Mouse (Mus musculus) limb, embryonic 14.5 days (tissue): Measurements from ENCODE around the gene Nr4a1. TPM values are rescaled to one million over a fixed set of nuclear protein-coding genes. Genes with fewer than 3 reads are reported as not detected.

Source experiments
- ATAC-seq: fragments of 200-750 bp; cut with Nextera tagmentation; 2 replicates; pipeline ENCODE4 v1.8.0; 2017; ENCODE audit warnings: low read depth, moderate number of reproducible peaks, moderate TSS enrichment; ENCODE audit not compliant: low FRiP score
- DNase-seq: peaks from one replicate; pipeline ENCODE4 v3.0.0-alpha.2; 2015; ENCODE audit warnings: low spot score
- H3K27ac ChIP-seq: fragments of 300-500 bp; sonication (generic); replicated peaks from 2 replicates; pipeline ENCODE4 v1.5.1; 2014; ENCODE audit warnings: low read depth, mild to moderate bottlenecking, low read length, moderate library complexity, mixed read lengths
- H3K27me3 ChIP-seq: fragments of 300-500 bp; sonication (generic); 2 replicates; pipeline ENCODE4 v1.6.1; 2014; ENCODE audit warnings: low read length, mixed read lengths; ENCODE audit not compliant: control insufficient read depth, insufficient read depth
- H3K36me3 ChIP-seq: fragments of 300-500 bp; sonication (generic); 2 replicates; pipeline ENCODE4 v1.6.1; 2014; ENCODE audit warnings: mild to moderate bottlenecking, low read length, moderate library complexity, mixed read lengths; ENCODE audit not compliant: control insufficient read depth, insufficient read depth
- H3K4me1 ChIP-seq: fragments of 300-500 bp; sonication (generic); 2 replicates; pipeline ENCODE4 v1.6.1; 2014; ENCODE audit warnings: antibody characterized with exemption, low read length, mixed read lengths; ENCODE audit not compliant: control insufficient read depth, insufficient read depth
- H3K4me2 ChIP-seq: fragments of 300-500 bp; sonication (generic); replicated peaks from 2 replicates; pipeline ENCODE4 v1.6.1; 2014; ENCODE audit warnings: low read depth, mild to moderate bottlenecking, low read length, moderate library complexity; ENCODE audit not compliant: severe bottlenecking
- H3K4me3 ChIP-seq: fragments of 300-500 bp; sonication (generic); replicated peaks from 2 replicates; pipeline ENCODE4 v1.5.1; 2014; ENCODE audit warnings: low read length
- H3K9ac ChIP-seq: fragments of 300-500 bp; sonication (generic); 2 replicates; pipeline ENCODE4 v1.6.1; 2014; ENCODE audit warnings: mild to moderate bottlenecking, low read depth, low read length, moderate library complexity; ENCODE audit not compliant: severe bottlenecking
- H3K9me3 ChIP-seq: fragments of 300-500 bp; sonication (generic); 2 replicates; pipeline ENCODE4 v1.6.1; 2016; ENCODE audit warnings: low read length; ENCODE audit not compliant: control insufficient read depth
- POLR2A ChIP-seq: fragments of 200-500 bp; IDR thresholded peaks from 2 replicates; pipeline ENCODE4 v1.8.0; 2012; ENCODE audit warnings: inconsistent platforms, mild to moderate bottlenecking, moderate library complexity, borderline replicate concordance; ENCODE audit not compliant: insufficient read depth, insufficient read length; ENCODE audit errors: extremely low read depth
- WGBS: fragments of 180-500 bp; shearing (Covaris S2); extraction: QIAGEN DNeasy Blood & Tissue Kit; methylation state at CpG from one replicate; pipeline ENCODE4 v1.1.7; 2014; 5-methylcytosine and 5-hydroxymethylcytosine counted together
- polyA plus RNA-seq, 2 experiments: library from polyadenylated mRNA; depleted of rRNA in 1 of 2; stranded (reverse) in 1 of 2; unstranded in 1 of 2; fragments of >200 nt; fragmentation: Nextera tagmentation in 1 of 2; extraction: Ambion mirVana in 1 of 2; gene quantifications; 2 replicates each; pipeline versions ENCODE4 v1.2.1 to v1.2.3; 2012 to 2014

Nr4a1 gene
- polyA plus RNA-seq, 2 experiments, result 10.5 to 19.6 TPM

DNA sequence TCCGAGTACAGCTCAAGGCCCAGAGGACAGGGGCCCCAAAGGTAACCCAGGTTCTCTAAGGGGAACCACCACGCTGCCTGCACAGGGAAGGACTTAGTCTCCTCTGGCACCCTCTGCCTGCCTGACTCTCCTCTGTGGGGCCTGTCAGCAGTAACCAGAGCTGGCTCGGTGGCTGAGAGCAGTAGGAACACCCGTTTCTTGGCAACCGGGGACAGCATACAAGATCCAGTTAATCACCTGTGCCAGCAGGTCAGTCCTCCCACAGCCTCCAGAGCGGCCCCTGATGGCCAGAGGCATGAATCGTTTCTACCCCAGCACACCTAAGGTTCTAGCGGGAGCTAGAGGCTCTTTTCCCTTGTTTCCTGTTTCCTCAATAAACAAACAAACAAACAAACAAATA, 11.4 kb upstream of the Nr4a1 start:
- TF ChIP-seq POLR2A, result no peak
- H3K27me3 ChIP-seq, result no peaks in the 10 kb centered on the region
- H3K4me2 ChIP-seq, result no peak overlapping the region
- H3K9me3 ChIP-seq, result no peaks in the 10 kb centered on the region
- no peaks in the 10 kb centered on the region for H3K36me3 ChIP-seq
- WGBS, result 15% methylated on average over 8 of the region's 8 CpGs
- peaks cover 19% of the 10 kb centered on the region for H3K4me1 ChIP-seq
- H3K4me3 ChIP-seq, result no peak overlapping the region
- no peak overlapping the region for H3K9ac ChIP-seq
- no peak for ATAC-seq
- no peak for DNase-seq
- H3K27ac ChIP-seq, result no peak overlapping the region

DNA sequence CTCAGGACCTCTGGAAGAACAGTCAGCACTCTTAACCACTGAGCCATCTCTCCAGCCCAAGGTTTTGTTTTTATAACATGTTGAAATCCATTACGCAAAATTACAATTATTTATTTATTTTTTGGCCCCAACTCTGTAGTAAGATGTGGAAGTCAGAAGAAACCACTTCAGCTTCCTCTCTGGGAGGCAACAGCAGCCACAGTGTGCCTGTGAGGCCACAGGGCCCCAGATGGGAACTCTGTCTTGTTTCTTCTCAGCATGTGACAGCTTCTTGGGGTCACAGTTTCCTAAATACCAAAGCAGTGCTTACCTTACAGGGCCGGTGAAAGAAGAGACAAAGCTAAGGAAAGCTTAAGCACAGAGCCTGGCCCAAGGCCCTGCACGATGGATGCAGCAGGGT, 10.1 kb upstream of the Nr4a1 start:
- Histone ChIP-seq H3K9me3 (no peaks in the 10 kb centered on the region), H3K9ac (no peak overlapping the region), H3K36me3 (no peaks in the 10 kb centered on the region), H3K27me3 (no peaks in the 10 kb centered on the region), H3K27ac (no peak overlapping the region), H3K4me2 (no peak overlapping the region), H3K4me3 (no peak overlapping the region), H3K4me1 (peaks cover 30% of the 10 kb centered on the region)
- no peak for TF ChIP-seq POLR2A
- DNase-seq, result no peak
- WGBS, result 68% methylated on average over 3 of the region's 3 CpGs
- ATAC-seq, result no peak

DNA sequence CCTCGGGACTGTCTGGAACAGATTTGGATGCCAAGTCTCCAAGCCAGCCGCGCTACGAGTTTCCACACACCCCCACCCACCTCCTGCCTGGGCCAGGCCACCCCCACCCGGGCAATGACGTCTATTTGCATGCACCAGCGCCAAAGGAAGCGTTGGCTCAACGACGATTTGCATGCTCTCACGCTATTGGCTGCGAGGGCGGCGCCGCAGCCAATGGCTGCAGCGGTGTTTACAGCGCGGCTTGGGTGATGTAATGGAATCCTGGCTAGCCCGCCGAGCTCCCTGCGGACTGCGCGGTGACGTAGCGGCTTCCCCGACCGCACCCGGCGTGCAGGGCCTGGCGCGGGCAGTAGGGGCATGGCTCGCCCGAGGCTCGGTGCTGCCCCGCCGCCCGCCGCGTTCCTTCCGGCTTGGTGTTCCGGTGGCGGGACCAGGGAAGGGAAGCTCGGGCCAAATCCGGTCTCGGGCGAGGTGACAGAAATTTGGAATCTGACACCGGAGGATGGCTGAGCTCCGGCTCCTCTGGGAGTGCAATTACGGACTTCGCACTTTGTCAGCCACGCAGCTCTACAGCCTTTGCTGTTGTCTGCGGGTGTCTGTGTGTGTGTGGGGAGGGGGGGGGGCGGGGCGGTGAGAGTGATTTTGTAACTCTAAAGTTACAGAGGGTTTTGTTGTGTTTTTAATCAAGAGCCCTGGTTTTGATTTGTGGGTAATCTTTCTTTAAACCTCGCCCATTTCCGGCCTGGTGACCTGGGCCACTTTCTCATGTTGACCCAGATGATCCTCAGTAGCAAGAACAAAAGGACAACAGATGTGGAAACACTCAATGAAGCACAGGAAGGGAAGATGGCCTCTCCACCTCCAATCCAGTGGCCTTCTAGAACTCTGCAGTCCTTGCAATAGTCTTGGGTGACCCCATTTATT, 7.6 kb upstream of the Nr4a1 start:
- Histone ChIP-seq H3K4me2 (peak overlapping the region; percentile 63), H3K9ac (peak overlapping the region; percentile 64), H3K4me3 (peak overlapping the region; percentile 47), H3K36me3 (no peaks in the 10 kb centered on the region), H3K4me1 (peaks cover 27% of the 10 kb centered on the region), H3K27ac (peak overlapping the region; percentile 92), H3K9me3 (no peaks in the 10 kb centered on the region), H3K27me3 (no peaks in the 10 kb centered on the region)
- WGBS, result under 1% methylated on average over 55 of the region's 56 CpGs
- peak; percentile 98 for ATAC-seq
- peak; percentile 99 for DNase-seq
- peak; percentile 68; the same call in 1 of the 2 replicates for TF ChIP-seq POLR2A

DNA sequence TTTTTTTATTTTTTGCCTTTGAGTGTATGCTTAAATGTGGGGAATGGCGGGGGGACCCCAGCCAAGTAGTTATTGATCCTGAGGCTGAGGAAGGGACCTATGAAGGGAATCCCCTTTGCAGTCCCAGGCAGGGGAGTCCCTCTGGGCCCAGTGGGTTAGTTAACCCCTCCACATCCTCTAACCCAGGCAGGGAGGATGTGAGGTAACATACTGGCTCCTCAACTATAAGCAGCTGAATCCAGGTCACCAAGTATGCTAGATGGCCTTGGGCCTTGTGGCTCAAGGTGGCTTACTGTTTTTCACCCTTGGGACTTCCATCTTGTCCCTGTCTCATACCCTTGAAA, 6.9 kb upstream of the Nr4a1 start:
- 47% methylated on average over 1 of the region's 1 CpGs for WGBS
- Histone ChIP-seq H3K27ac (peak overlapping the region; percentile 92), H3K36me3 (no peaks in the 10 kb centered on the region), H3K27me3 (no peaks in the 10 kb centered on the region), H3K4me1 (peaks cover 27% of the 10 kb centered on the region), H3K9me3 (no peaks in the 10 kb centered on the region), H3K9ac (0 out of 2 replicates have a peak overlapping the region, but pooled peaks have one; percentile 64), H3K4me2 (peak overlapping the region; percentile 63; the same call in 1 of the 2 replicates), H3K4me3 (peak overlapping the region; percentile 47; the same call in 1 of the 2 replicates)
- TF ChIP-seq POLR2A, result no peak
- DNase-seq, result no peak
- ATAC-seq, result no peak

DNA sequence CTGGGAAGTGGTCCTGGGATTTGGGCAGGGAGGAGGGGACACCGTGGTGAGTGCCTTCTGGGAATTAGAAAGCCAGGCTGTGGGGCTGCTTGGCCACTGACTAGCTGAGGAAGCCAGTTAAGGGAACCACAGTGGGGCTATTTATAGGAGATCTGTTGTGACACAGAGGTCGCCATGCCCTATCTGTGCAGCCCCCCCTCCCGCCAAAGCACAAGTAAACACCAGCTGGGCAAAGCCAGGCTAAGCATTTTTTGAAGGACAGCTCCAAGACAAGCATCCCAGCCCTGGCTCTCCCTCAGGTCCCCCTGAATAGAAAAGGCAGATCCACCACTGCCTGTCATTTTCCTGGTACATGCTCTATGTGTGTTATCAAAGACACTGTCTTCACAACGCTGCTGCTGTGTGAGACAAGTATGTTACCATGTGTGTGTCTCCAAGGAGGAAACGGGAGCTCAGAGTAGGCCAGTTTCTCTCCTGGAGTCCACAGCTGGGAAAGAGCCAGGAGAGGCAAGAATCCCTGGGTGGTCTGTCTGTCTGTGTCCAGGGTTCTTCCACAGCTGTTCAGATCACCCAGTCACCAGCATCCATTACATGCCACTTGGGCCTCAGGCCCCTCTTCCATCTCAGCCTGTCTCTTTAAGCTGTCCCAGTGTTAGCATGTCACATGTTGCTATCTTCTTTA, 5.9 kb upstream of the Nr4a1 start:
- TF ChIP-seq POLR2A, result no peak
- H3K4me3 ChIP-seq, result no peak overlapping the region
- peak overlapping the region; percentile 69; the same call in 1 of the 2 replicates for H3K27ac ChIP-seq
- H3K4me2 ChIP-seq, result no peak overlapping the region
- no peak for ATAC-seq
- 54% methylated on average over 5 of the region's 5 CpGs for WGBS
- DNase-seq, result no peak
- H3K9me3 ChIP-seq, result no peaks in the 10 kb centered on the region
- H3K9ac ChIP-seq, result no peak overlapping the region
- H3K4me1 ChIP-seq, result peaks cover 27% of the 10 kb centered on the region
- H3K27me3 ChIP-seq, result no peaks in the 10 kb centered on the region
- H3K36me3 ChIP-seq, result no peaks in the 10 kb centered on the region
